Mouse (Mus musculus): ENCODE measurements around the gene Lgalsl. TPM values are rescaled to one million over a fixed set of nuclear protein-coding genes. Genes with fewer than 3 reads are reported as not detected.

Lgalsl gene
- polyA plus RNA-seq, 1 experiment from 2014 or later: 94.2 TPM

GRCm38 (mm10) chr11:20792667-20793066 is 38.2 kb downstream of the Lgalsl start:
- TF ChIP-seq EP300 (optimal IDR thresholded peaks at IDR 0.05): no peak
- TF ChIP-seq CTCF (IDR thresholded peaks at IDR 0.05; ENCODE audit: low read depth): no peak
- H3K27me3 ChIP-seq (ENCODE audit: control insufficient read depth, insufficient read depth, low read length): no peaks in the 10 kb centered on the region
- no peak overlapping the region for H3K27ac ChIP-seq (replicated peaks)
- ATAC-seq (ENCODE audit: low FRiP score, low TSS enrichment) (no peak), DNase-seq (ENCODE audit: low spot score) (no peak)
- no peak overlapping the region for H3K4me2 ChIP-seq (replicated peaks; ENCODE audit: low read depth)
- no peaks in the 10 kb centered on the region for H3K36me3 ChIP-seq (ENCODE audit: control insufficient read depth, insufficient read depth, low read length)
- 89% methylated on average over 3 of the region's 3 CpGs for WGBS
- no peak overlapping the region for H3K4me3 ChIP-seq (ENCODE audit: low read depth, low read length)
- no peak overlapping the region for H3K9ac ChIP-seq (ENCODE audit: low read length)
- no peaks in the 10 kb centered on the region for H3K9me3 ChIP-seq (ENCODE audit: control insufficient read depth, low read length)
- H3K4me1 ChIP-seq (replicated peaks; ENCODE audit: control insufficient read depth, insufficient read depth): no peaks in the 10 kb centered on the region

GRCm38 (mm10) chr11:20791334-20791733 is 39.5 kb downstream of the Lgalsl start:
- H3K9me3 ChIP-seq (ENCODE audit: control insufficient read depth, low read length): no peaks in the 10 kb centered on the region
- ATAC-seq (ENCODE audit: low FRiP score, low TSS enrichment) (no peak), DNase-seq (ENCODE audit: low spot score) (no peak)
- no peak overlapping the region for H3K27ac ChIP-seq (replicated peaks)
- no peak overlapping the region for H3K9ac ChIP-seq (ENCODE audit: low read length)
- no peak for TF ChIP-seq EP300 (optimal IDR thresholded peaks at IDR 0.05)
- TF ChIP-seq CTCF (IDR thresholded peaks at IDR 0.05; ENCODE audit: low read depth): no peak
- WGBS: 37% methylated on average over 2 of the region's 2 CpGs
- no peaks in the 10 kb centered on the region for H3K27me3 ChIP-seq (ENCODE audit: control insufficient read depth, insufficient read depth, low read length)
- H3K36me3 ChIP-seq (ENCODE audit: control insufficient read depth, insufficient read depth, low read length): no peaks in the 10 kb centered on the region
- H3K4me1 ChIP-seq (replicated peaks; ENCODE audit: control insufficient read depth, insufficient read depth): no peaks in the 10 kb centered on the region
- no peak overlapping the region for H3K4me3 ChIP-seq (ENCODE audit: low read depth, low read length)
- H3K4me2 ChIP-seq (replicated peaks; ENCODE audit: low read depth): no peak overlapping the region

GRCm38 (mm10) chr11:20789015-20789414 is 41.8 kb downstream of the Lgalsl start:
- DNase-seq (ENCODE audit: low spot score) (no peak), ATAC-seq (ENCODE audit: low FRiP score, low TSS enrichment) (no peak)
- Histone ChIP-seq H3K27me3 (ENCODE audit: control insufficient read depth, insufficient read depth, low read length) (no peaks in the 10 kb centered on the region), H3K4me3 (ENCODE audit: low read depth, low read length) (no peak overlapping the region), H3K4me2 (replicated peaks; ENCODE audit: low read depth) (no peak overlapping the region), H3K27ac (replicated peaks) (no peak overlapping the region), H3K9ac (ENCODE audit: low read length) (no peak overlapping the region), H3K9me3 (ENCODE audit: control insufficient read depth, low read length) (no peaks in the 10 kb centered on the region), H3K36me3 (ENCODE audit: control insufficient read depth, insufficient read depth, low read length) (no peaks in the 10 kb centered on the region), H3K4me1 (replicated peaks; ENCODE audit: control insufficient read depth, insufficient read depth) (no peaks in the 10 kb centered on the region)
- TF ChIP-seq CTCF (IDR thresholded peaks at IDR 0.05; ENCODE audit: low read depth): no peak
- TF ChIP-seq EP300 (optimal IDR thresholded peaks at IDR 0.05): no peak
- WGBS: 45% methylated on average over 1 of the region's 1 CpGs

- Histone ChIP-seq H3K4me1 (replicated peaks; ENCODE audit: control insufficient read depth, insufficient read depth) (no peaks in the 10 kb centered on the region), H3K9me3 (ENCODE audit: control insufficient read depth, low read length) (no peaks in the 10 kb centered on the region), H3K4me2 (replicated peaks; ENCODE audit: low read depth) (no peak overlapping the region), H3K36me3 (ENCODE audit: control insufficient read depth, insufficient read depth, low read length) (no peaks in the 10 kb centered on the region), H3K27ac (replicated peaks) (no peak overlapping the region), H3K4me3 (ENCODE audit: low read depth, low read length) (no peak overlapping the region), H3K9ac (ENCODE audit: low read length) (no peak overlapping the region), H3K27me3 (ENCODE audit: control insufficient read depth, insufficient read depth, low read length) (no peaks in the 10 kb centered on the region)
- ATAC-seq (ENCODE audit: low FRiP score, low TSS enrichment): no peak
- TF ChIP-seq CTCF (IDR thresholded peaks at IDR 0.05; ENCODE audit: low read depth) (no peak), EP300 (optimal IDR thresholded peaks at IDR 0.05) (no peak)
- 71% methylated on average over 3 of the region's 3 CpGs for WGBS
- no peak for DNase-seq (ENCODE audit: low spot score)
Measured at GRCm38 (mm10) chr11:20788070-20788469, 42.8 kb downstream of the Lgalsl start.

GRCm38 (mm10) chr11:20786191-20786590 is 44.7 kb downstream of the Lgalsl start:
- 74% methylated on average over 2 of the region's 2 CpGs for WGBS
- ATAC-seq (ENCODE audit: low FRiP score, low TSS enrichment): no peak
- no peak for DNase-seq (ENCODE audit: low spot score)

GRCm38 (mm10) chr11:20785186-20785585 is 45.7 kb downstream of the Lgalsl start:
- no peak overlapping the region for H3K9ac ChIP-seq (ENCODE audit: low read length)
- H3K9me3 ChIP-seq (ENCODE audit: control insufficient read depth, low read length): no peaks in the 10 kb centered on the region
- no peak for TF ChIP-seq CTCF (IDR thresholded peaks at IDR 0.05; ENCODE audit: low read depth)
- no peak for TF ChIP-seq EP300 (optimal IDR thresholded peaks at IDR 0.05)
- 65% methylated on average over 1 of the region's 1 CpGs for WGBS
- H3K27ac ChIP-seq (replicated peaks): no peak overlapping the region
- no peaks in the 10 kb centered on the region for H3K4me1 ChIP-seq (replicated peaks; ENCODE audit: control insufficient read depth, insufficient read depth)
- DNase-seq (ENCODE audit: low spot score) (no peak), ATAC-seq (ENCODE audit: low FRiP score, low TSS enrichment) (no peak)
- H3K36me3 ChIP-seq (ENCODE audit: control insufficient read depth, insufficient read depth, low read length): no peaks in the 10 kb centered on the region
- no peak overlapping the region for H3K4me3 ChIP-seq (ENCODE audit: low read depth, low read length)
- no peaks in the 10 kb centered on the region for H3K27me3 ChIP-seq (ENCODE audit: control insufficient read depth, insufficient read depth, low read length)
- H3K4me2 ChIP-seq (replicated peaks; ENCODE audit: low read depth): no peak overlapping the region

More at GRCm38 (mm10) chr11:20786191-20786590, 44.7 kb downstream of the Lgalsl start:
- H3K36me3 ChIP-seq (ENCODE audit: control insufficient read depth, insufficient read depth, low read length): no peaks in the 10 kb centered on the region
- no peaks in the 10 kb centered on the region for H3K4me1 ChIP-seq (replicated peaks; ENCODE audit: control insufficient read depth, insufficient read depth)
- H3K27ac ChIP-seq (replicated peaks): no peak overlapping the region
- H3K27me3 ChIP-seq (ENCODE audit: control insufficient read depth, insufficient read depth, low read length): no peaks in the 10 kb centered on the region
- H3K9me3 ChIP-seq (ENCODE audit: control insufficient read depth, low read length): no peaks in the 10 kb centered on the region
- no peak overlapping the region for H3K4me3 ChIP-seq (ENCODE audit: low read depth, low read length)
- TF ChIP-seq CTCF (IDR thresholded peaks at IDR 0.05; ENCODE audit: low read depth) (no peak), EP300 (optimal IDR thresholded peaks at IDR 0.05) (no peak)
- no peak overlapping the region for H3K9ac ChIP-seq (ENCODE audit: low read length)
- H3K4me2 ChIP-seq (replicated peaks; ENCODE audit: low read depth): no peak overlapping the region

Data from stomach, postnatal 0 days (tissue).